Mouse (Mus musculus) G1E (cell line): Measurements from ENCODE around the gene Rnf214.

Experiments used
- GATA1 ChIP-seq: IDR thresholded peaks from 2 replicates; pipeline ENCODE4 v1.6.1; 2012; ENCODE audit warnings: borderline replicate concordance, low read length, inconsistent platforms, mixed read lengths
- TAL1 ChIP-seq: conservative IDR thresholded peaks from 2 replicates; pipeline ENCODE4 v1.6.1; 2012; ENCODE audit warnings: low read depth, low read length, inconsistent platforms, mixed read lengths

- TF ChIP-seq GATA1 (no peak), TAL1 (no peak)
These were observed 40.1 kb upstream of the Rnf214 start for GRCm38 (mm10) chr9:45946872-45947183.
